Mouse (Mus musculus): ENCODE results near the gene Gm21783.
"Not testable (repeated sequence)": the region's sequence is repeated elsewhere in the genome, so short reads cannot be mapped to it uniquely, and the experiment has no call there.

Gm21783 gene

GRCm38 (mm10) chrY:44981163-44981562, at the start of gene Gm21783:
Gm21783 (minus strand) TSS chrY:44981263.
- not testable (repeated sequence) for DNase-seq

Measured in cerebellum, adult 8-10 months (tissue).